Mouse (Mus musculus) cerebellum, adult 2 months (tissue): ENCODE results near the gene Mark1.

Experiments
- CTCF ChIP-seq: fragments of 200-500 bp; IDR thresholded peaks from 2 replicates; pipeline ENCODE4 v1.5.1; 2011; ENCODE audit warnings: low read depth, mild to moderate bottlenecking, control low read depth, low read length, moderate library complexity, borderline replicate concordance; ENCODE audit not compliant: insufficient read depth
- POLR2A ChIP-seq: fragments of 200-500 bp; IDR thresholded peaks from 2 replicates; pipeline ENCODE4 v1.6.1; 2011; ENCODE audit warnings: low read length, control low read depth, borderline replicate concordance; ENCODE audit not compliant: insufficient read depth

DNA sequence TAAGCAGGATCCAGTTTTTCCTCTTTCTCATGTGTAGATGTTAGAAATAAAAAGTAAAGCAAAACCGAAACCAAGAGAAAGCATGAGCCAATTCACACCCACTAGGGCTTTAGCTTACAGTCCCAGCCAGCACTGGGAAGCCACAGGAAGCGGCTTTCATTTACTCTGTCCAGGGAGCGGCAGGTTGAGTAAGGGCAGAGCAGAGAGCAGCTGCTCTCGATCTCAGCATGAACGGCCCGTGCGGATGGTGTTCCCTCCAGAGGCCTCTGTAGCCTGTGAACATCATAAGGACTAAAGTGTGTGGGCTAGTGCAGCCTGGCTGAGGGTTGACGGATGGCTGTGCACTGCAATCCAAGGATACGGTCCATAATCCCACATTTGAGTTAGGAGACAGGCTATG is 90.8 kb downstream of the Mark1 start:
- no peak for TF ChIP-seq CTCF
- TF ChIP-seq POLR2A, result no peak
